Mouse (Mus musculus) lung, postnatal 0 days (tissue): ENCODE data around the gene Prkag2.

Experiments used
- CTCF ChIP-seq: IDR thresholded peaks from 2 replicates; pipeline ENCODE4 v1.5.1; 2016; ENCODE audit warnings: antibody characterized with exemption, mild to moderate bottlenecking
- EP300 ChIP-seq: IDR thresholded peaks from 2 replicates; pipeline ENCODE4 v1.6.1; 2016; ENCODE audit warnings: antibody characterized with exemption, mild to moderate bottlenecking, control low read depth

GRCm38 (mm10) chr5:24990460-24990859, 110.0 kb downstream of the Prkag2 start:
- TF ChIP-seq EP300 (no peak), CTCF (no peak)
